Mouse (Mus musculus): ENCODE data around the gene Nr5a2. TPM values are rescaled to one million over a fixed set of nuclear protein-coding genes. Genes with fewer than 3 reads are reported as not detected.
A peak's percentile ranks its signal among the peaks of the same experiment; 100 is the strongest.

Gene Nr5a2
- polyA plus RNA-seq, 1 experiment from 2014 or later, result 3.6 TPM

DNA sequence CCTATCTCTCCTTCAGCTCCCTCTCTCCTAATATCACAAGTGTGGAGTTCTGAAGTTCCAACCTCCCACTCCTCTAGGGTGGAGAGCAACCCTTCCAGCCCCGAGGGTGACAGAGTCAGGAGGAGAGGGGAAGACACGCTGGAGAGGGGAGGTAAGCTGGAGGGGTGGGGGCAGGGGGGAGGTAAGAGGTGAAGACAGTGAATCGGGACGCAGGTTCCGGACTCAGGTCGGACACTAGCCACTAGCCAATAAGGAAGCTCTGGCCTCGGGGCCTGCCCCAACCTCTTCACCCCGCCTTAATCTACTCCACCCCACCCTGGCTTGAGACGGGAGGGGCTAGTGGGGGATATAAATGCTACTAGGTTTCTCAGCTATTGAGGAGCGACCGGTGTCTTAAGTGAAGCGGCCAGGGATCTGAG lies 10.9 kb downstream of the Nr5a2 start:
- TF ChIP-seq CTCF (IDR thresholded peaks at IDR 0.05; ENCODE audit: low read depth), result no peak
- peak overlapping the region; percentile 51 for H3K4me3 ChIP-seq (ENCODE audit: low read depth, low read length)
- no peaks in the 10 kb centered on the region for H3K36me3 ChIP-seq (ENCODE audit: insufficient read depth)
- 1% methylated on average over 12 of the region's 12 CpGs for WGBS
- H3K4me2 ChIP-seq, result peak overlapping the region; percentile 88
- H3K27me3 ChIP-seq (ENCODE audit: insufficient read depth, low read length), result peaks cover 98% of the 10 kb centered on the region
- H3K9ac ChIP-seq, result peak overlapping the region; percentile 51; the same call in 1 of the 2 replicates
- no peaks in the 10 kb centered on the region for H3K9me3 ChIP-seq (ENCODE audit: low read depth, low read length)
- DNase-seq, result peak; percentile 32
- H3K4me1 ChIP-seq (ENCODE audit: insufficient read depth), result 0 out of 2 replicates have a peak, but pooled peaks cover 4% of the 10 kb centered on the region
- no peak overlapping the region for H3K27ac ChIP-seq (ENCODE audit: low read depth)
- no peak; the same call in 1 of the 2 replicates for ATAC-seq (ENCODE audit: insufficient read depth)

- Histone ChIP-seq H3K9me3 (ENCODE audit: low read depth, low read length) (no peaks in the 10 kb centered on the region), H3K9ac (peak overlapping the region; percentile 51), H3K4me1 (ENCODE audit: insufficient read depth) (0 out of 2 replicates have a peak, but pooled peaks cover 4% of the 10 kb centered on the region), H3K27me3 (ENCODE audit: insufficient read depth, low read length) (peaks cover 95% of the 10 kb centered on the region), H3K4me2 (peak overlapping the region; percentile 88), H3K4me3 (ENCODE audit: low read depth, low read length) (peak overlapping the region; percentile 51), H3K36me3 (ENCODE audit: insufficient read depth) (no peaks in the 10 kb centered on the region), H3K27ac (ENCODE audit: low read depth) (no peak overlapping the region)
- under 1% methylated on average over 56 of the region's 61 CpGs for WGBS
- peak; percentile 83 for DNase-seq
- ATAC-seq (ENCODE audit: insufficient read depth), result peak; percentile 78
- no peak for TF ChIP-seq CTCF (IDR thresholded peaks at IDR 0.05; ENCODE audit: low read depth)
Observed at GRCm38 (mm10) chr1:136948511-136949275, 11.6 kb downstream of the Nr5a2 start.

DNA sequence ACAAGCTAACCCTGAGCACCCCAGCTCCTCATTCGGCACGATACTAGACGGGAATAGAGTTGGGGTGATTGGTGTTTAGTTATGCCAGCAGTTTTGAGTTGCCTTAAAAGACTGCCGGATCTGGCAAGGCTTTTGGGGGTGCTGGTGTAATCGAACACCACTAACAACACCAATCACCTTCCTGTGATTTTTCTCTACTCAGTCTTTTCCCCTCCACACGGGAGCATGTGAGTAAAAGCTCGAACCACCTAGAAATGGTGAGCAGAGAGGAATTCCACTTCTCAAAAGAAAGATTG lies 12.2 kb downstream of the Nr5a2 start:
- no peak for TF ChIP-seq CTCF (IDR thresholded peaks at IDR 0.05; ENCODE audit: low read depth)
- Histone ChIP-seq H3K36me3 (ENCODE audit: insufficient read depth) (no peaks in the 10 kb centered on the region), H3K9ac (peak overlapping the region; percentile 51; the same call in 1 of the 2 replicates), H3K4me2 (peak overlapping the region; percentile 88), H3K4me3 (ENCODE audit: low read depth, low read length) (peak overlapping the region; percentile 51), H3K4me1 (ENCODE audit: insufficient read depth) (0 out of 2 replicates have a peak, but pooled peaks cover 4% of the 10 kb centered on the region), H3K9me3 (ENCODE audit: low read depth, low read length) (no peaks in the 10 kb centered on the region), H3K27me3 (ENCODE audit: insufficient read depth, low read length) (peaks cover 95% of the 10 kb centered on the region), H3K27ac (ENCODE audit: low read depth) (no peak overlapping the region)
- ATAC-seq (ENCODE audit: insufficient read depth) (no peak), DNase-seq (peak; percentile 23)
- under 1% methylated on average over 7 of the region's 7 CpGs for WGBS

- H3K4me1 ChIP-seq (ENCODE audit: insufficient read depth), result no peaks in the 10 kb centered on the region
- 2% methylated on average over 20 of the region's 20 CpGs for WGBS
- ATAC-seq (ENCODE audit: insufficient read depth) (no peak), DNase-seq (peak; percentile 31)
- no peak for TF ChIP-seq CTCF (IDR thresholded peaks at IDR 0.05; ENCODE audit: low read depth)
- H3K4me2 ChIP-seq, result peak overlapping the region; percentile 88
- H3K27ac ChIP-seq (ENCODE audit: low read depth), result no peak overlapping the region; the same call in 1 of the 2 replicates
- H3K9ac ChIP-seq, result peak overlapping the region; percentile 20
- H3K27me3 ChIP-seq (ENCODE audit: insufficient read depth, low read length), result peaks cover 92% of the 10 kb centered on the region
- H3K36me3 ChIP-seq (ENCODE audit: insufficient read depth), result no peaks in the 10 kb centered on the region
- peak overlapping the region; percentile 51 for H3K4me3 ChIP-seq (ENCODE audit: low read depth, low read length)
- H3K9me3 ChIP-seq (ENCODE audit: low read depth, low read length), result no peaks in the 10 kb centered on the region
Observed at GRCm38 (mm10) chr1:136947394-136948126, 12.7 kb downstream of the Nr5a2 start.

DNA sequence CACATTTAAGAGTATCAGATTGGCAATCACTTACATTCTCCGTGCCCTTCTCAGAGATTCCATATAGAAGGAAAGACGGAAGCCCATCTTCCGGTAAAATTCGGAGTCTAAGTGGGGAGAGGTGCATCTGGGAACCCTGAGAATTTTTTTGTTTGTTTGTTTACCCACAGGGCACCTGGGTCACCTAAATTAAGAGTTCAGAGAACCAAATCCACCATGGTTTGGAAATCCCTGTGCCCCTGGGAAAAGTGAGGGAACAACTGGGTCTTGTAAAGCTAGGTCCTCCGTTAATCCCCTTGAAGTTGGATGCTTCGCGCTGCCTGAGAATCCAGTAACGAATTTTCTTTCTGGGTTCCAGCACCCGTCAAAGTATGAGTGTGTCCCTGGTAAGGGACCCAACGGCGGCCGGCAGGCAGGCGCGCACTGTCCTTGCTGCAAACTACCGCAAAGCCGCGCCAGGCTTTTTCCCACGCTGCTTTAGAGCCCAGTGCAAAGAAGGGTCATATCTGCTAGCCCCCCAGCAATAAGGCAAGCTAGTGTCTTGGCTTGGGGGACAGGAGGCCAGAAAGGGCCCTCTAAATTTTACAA lies 13.3 kb downstream of the Nr5a2 start:
- Histone ChIP-seq H3K27ac (ENCODE audit: low read depth) (no peak overlapping the region; the same call in 1 of the 2 replicates), H3K9me3 (ENCODE audit: low read depth, low read length) (no peaks in the 10 kb centered on the region), H3K9ac (peak overlapping the region; percentile 20), H3K27me3 (ENCODE audit: insufficient read depth, low read length) (peaks cover 90% of the 10 kb centered on the region), H3K36me3 (ENCODE audit: insufficient read depth) (no peaks in the 10 kb centered on the region), H3K4me1 (ENCODE audit: insufficient read depth) (no peaks in the 10 kb centered on the region), H3K4me2 (peak overlapping the region; percentile 88), H3K4me3 (ENCODE audit: low read depth, low read length) (peak overlapping the region; percentile 51)
- WGBS, result 2% methylated on average over 18 of the region's 18 CpGs
- DNase-seq, result peak; percentile 54
- TF ChIP-seq CTCF (IDR thresholded peaks at IDR 0.05; ENCODE audit: low read depth), result no peak
- no peak for ATAC-seq (ENCODE audit: insufficient read depth)

GRCm38 (mm10) chr1:136946404-136946803 lies 13.8 kb downstream of the Nr5a2 start:
- WGBS, result under 1% methylated on average over 8 of the region's 8 CpGs
- Histone ChIP-seq H3K27ac (ENCODE audit: low read depth) (no peak overlapping the region), H3K4me2 (peak overlapping the region; percentile 88), H3K36me3 (ENCODE audit: insufficient read depth) (no peaks in the 10 kb centered on the region), H3K4me1 (ENCODE audit: insufficient read depth) (no peaks in the 10 kb centered on the region), H3K27me3 (ENCODE audit: insufficient read depth, low read length) (peaks cover 85% of the 10 kb centered on the region), H3K9ac (no peak overlapping the region; the same call in 1 of the 2 replicates), H3K4me3 (ENCODE audit: low read depth, low read length) (peak overlapping the region; percentile 51), H3K9me3 (ENCODE audit: low read depth, low read length) (no peaks in the 10 kb centered on the region)
- peak; percentile 24 for DNase-seq
- ATAC-seq (ENCODE audit: insufficient read depth), result no peak
- TF ChIP-seq CTCF (IDR thresholded peaks at IDR 0.05; ENCODE audit: low read depth), result no peak

GRCm38 (mm10) chr1:136945876-136946275 lies 14.4 kb downstream of the Nr5a2 start:
- DNase-seq (no peak), ATAC-seq (ENCODE audit: insufficient read depth) (no peak)
- H3K27ac ChIP-seq (ENCODE audit: low read depth), result no peak overlapping the region
- H3K36me3 ChIP-seq (ENCODE audit: insufficient read depth), result no peaks in the 10 kb centered on the region
- peak overlapping the region; percentile 88 for H3K4me2 ChIP-seq
- TF ChIP-seq CTCF (IDR thresholded peaks at IDR 0.05; ENCODE audit: low read depth), result no peak
- 1% methylated on average over 10 of the region's 10 CpGs for WGBS
- H3K4me1 ChIP-seq (ENCODE audit: insufficient read depth), result no peaks in the 10 kb centered on the region
- H3K27me3 ChIP-seq (ENCODE audit: insufficient read depth, low read length), result peaks cover 79% of the 10 kb centered on the region
- H3K4me3 ChIP-seq (ENCODE audit: low read depth, low read length), result peak overlapping the region; percentile 51
- no peaks in the 10 kb centered on the region for H3K9me3 ChIP-seq (ENCODE audit: low read depth, low read length)
- no peak overlapping the region for H3K9ac ChIP-seq

Data from lung, embryonic 14.5 days (tissue).